Mouse (Mus musculus) embryonic facial prominence, embryonic 11.5 days (tissue): ENCODE results near the gene Aoah. TPM values are rescaled to one million over a fixed set of nuclear protein-coding genes. Genes with fewer than 3 reads are reported as not detected.

Experiments used
- ATAC-seq: fragments of 200-750 bp; cut with Nextera tagmentation; replicated peaks from 2 replicates; pipeline ENCODE4 v1.8.0; 2017; ENCODE audit warnings: low read depth; ENCODE audit not compliant: insufficient number of reproducible peaks, low FRiP score, low TSS enrichment
- DNase-seq: peaks from one replicate; pipeline ENCODE4 v3.0.0-alpha.2; 2015; ENCODE audit warnings: low spot score
- H3K27ac ChIP-seq: fragments of 300-500 bp; sonication (generic); replicated peaks from 2 replicates; pipeline ENCODE4 v1.5.1; 2014; ENCODE audit warnings: mild to moderate bottlenecking, low read depth, low read length, control low read depth
- H3K27me3 ChIP-seq: fragments of 300-500 bp; sonication (generic); 2 replicates; pipeline ENCODE4 v1.6.1; 2014; ENCODE audit warnings: mild to moderate bottlenecking, low read length, moderate library complexity, mixed read lengths; ENCODE audit not compliant: control insufficient read depth, insufficient read depth
- H3K36me3 ChIP-seq: fragments of 300-500 bp; sonication (generic); replicated peaks from 2 replicates; pipeline ENCODE4 v1.6.1; 2014; ENCODE audit warnings: low read depth, mild to moderate bottlenecking, low read length, moderate library complexity, mixed read lengths; ENCODE audit not compliant: control insufficient read depth, insufficient read depth
- H3K4me1 ChIP-seq: fragments of 300-500 bp; sonication (generic); 2 replicates; pipeline ENCODE4 v1.6.1; 2014; ENCODE audit warnings: low read length, mixed read lengths; ENCODE audit not compliant: control insufficient read depth, insufficient read depth
- H3K4me2 ChIP-seq: fragments of 300-500 bp; sonication (generic); 2 replicates; pipeline ENCODE4 v1.6.1; 2014; ENCODE audit warnings: low read depth, mild to moderate bottlenecking, control low read depth, low read length, moderate library complexity
- H3K4me3 ChIP-seq: fragments of 300-500 bp; sonication (generic); 2 replicates; pipeline ENCODE4 v1.5.1; 2014; ENCODE audit warnings: low read depth, low read length, control low read depth
- H3K9ac ChIP-seq: fragments of 300-500 bp; sonication (generic); replicated peaks from 2 replicates; pipeline ENCODE4 v1.6.1; 2014; ENCODE audit warnings: mild to moderate bottlenecking, control low read depth, low read length
- H3K9me3 ChIP-seq: fragments of 300-500 bp; sonication (generic); replicated peaks from 2 replicates; pipeline ENCODE4 v1.6.1; 2016; ENCODE audit warnings: mild to moderate bottlenecking, low read length, inconsistent platforms, mixed read lengths; ENCODE audit not compliant: control insufficient read depth
- WGBS: fragments of 180-500 bp; shearing (Covaris S2); extraction: QIAGEN DNeasy Blood & Tissue Kit; methylation state at CpG from one replicate; pipeline ENCODE4 v1.1.7; 2014; 5-methylcytosine and 5-hydroxymethylcytosine counted together
- polyA plus RNA-seq: library from polyadenylated mRNA; unstranded; fragments of >200 nt; fragmentation: Nextera tagmentation; extraction: Ambion mirVana; gene quantifications from 2 replicates; pipeline ENCODE4 v1.2.1, GENCODE M21; 2014

The Aoah gene
- polyA plus RNA-seq, 1 experiment from 2014 or later: 0.55 TPM

- 57% methylated on average over 2 of the region's 2 CpGs for WGBS
Measured at GRCm38 (mm10) chr13:20798536-20798935, 4.6 kb downstream of the Aoah start.

GRCm38 (mm10) chr13:20799772-20800171 is 5.9 kb downstream of the Aoah start:
- ATAC-seq (no peak), DNase-seq (no peak)
- no peak overlapping the region for H3K4me3 ChIP-seq
- H3K9me3 ChIP-seq: no peaks in the 10 kb centered on the region
- 82% methylated on average over 3 of the region's 3 CpGs for WGBS
- H3K4me1 ChIP-seq: no peaks in the 10 kb centered on the region
- H3K4me2 ChIP-seq: no peak overlapping the region
- no peaks in the 10 kb centered on the region for H3K27me3 ChIP-seq
- no peak overlapping the region for H3K9ac ChIP-seq
- no peak overlapping the region for H3K27ac ChIP-seq
- no peaks in the 10 kb centered on the region for H3K36me3 ChIP-seq

More at GRCm38 (mm10) chr13:20798536-20798935, 4.6 kb downstream of the Aoah start:
- H3K27ac ChIP-seq: no peak overlapping the region
- no peak overlapping the region for H3K4me3 ChIP-seq
- H3K36me3 ChIP-seq: no peaks in the 10 kb centered on the region
- no peaks in the 10 kb centered on the region for H3K27me3 ChIP-seq
- H3K9ac ChIP-seq: no peak overlapping the region
- DNase-seq (no peak), ATAC-seq (no peak)
- H3K4me2 ChIP-seq: no peak overlapping the region
- H3K9me3 ChIP-seq: no peaks in the 10 kb centered on the region
- no peaks in the 10 kb centered on the region for H3K4me1 ChIP-seq

- Histone ChIP-seq H3K36me3 (no peaks in the 10 kb centered on the region), H3K4me2 (no peak overlapping the region), H3K9me3 (no peaks in the 10 kb centered on the region), H3K4me3 (no peak overlapping the region), H3K27ac (no peak overlapping the region), H3K9ac (no peak overlapping the region), H3K4me1 (no peaks in the 10 kb centered on the region), H3K27me3 (no peaks in the 10 kb centered on the region)
- 52% methylated on average over 3 of the region's 3 CpGs for WGBS
- ATAC-seq: no peak
- DNase-seq: no peak
Measured at GRCm38 (mm10) chr13:20800569-20800968, 6.7 kb downstream of the Aoah start.

GRCm38 (mm10) chr13:20811782-20812406 is 18.0 kb downstream of the Aoah start:
- Histone ChIP-seq H3K9ac (no peak overlapping the region), H3K4me2 (no peak overlapping the region), H3K27ac (no peak overlapping the region), H3K36me3 (no peaks in the 10 kb centered on the region), H3K27me3 (no peaks in the 10 kb centered on the region), H3K9me3 (no peaks in the 10 kb centered on the region), H3K4me1 (no peaks in the 10 kb centered on the region), H3K4me3 (no peak overlapping the region)
- no peak for ATAC-seq
- no peak for DNase-seq
- 85% methylated on average over 3 of the region's 3 CpGs for WGBS

GRCm38 (mm10) chr13:20816385-20816784 is 22.5 kb downstream of the Aoah start:
- Histone ChIP-seq H3K36me3 (no peaks in the 10 kb centered on the region), H3K9ac (no peak overlapping the region), H3K4me3 (no peak overlapping the region), H3K27me3 (no peaks in the 10 kb centered on the region), H3K27ac (no peak overlapping the region), H3K4me1 (no peaks in the 10 kb centered on the region), H3K9me3 (no peaks in the 10 kb centered on the region), H3K4me2 (no peak overlapping the region)
- no peak for ATAC-seq
- no peak for DNase-seq
- 63% methylated on average over 1 of the region's 1 CpGs for WGBS

GRCm38 (mm10) chr13:20820712-20821328 is 26.9 kb downstream of the Aoah start:
- Histone ChIP-seq H3K4me2 (no peak overlapping the region), H3K4me3 (no peak overlapping the region), H3K27ac (no peak overlapping the region), H3K9me3 (no peaks in the 10 kb centered on the region), H3K4me1 (no peaks in the 10 kb centered on the region), H3K27me3 (no peaks in the 10 kb centered on the region), H3K9ac (no peak overlapping the region), H3K36me3 (no peaks in the 10 kb centered on the region)
- 65% methylated on average over 2 of the region's 2 CpGs for WGBS
- DNase-seq (no peak), ATAC-seq (no peak)

GRCm38 (mm10) chr13:20828728-20829127 is 34.8 kb downstream of the Aoah start:
- H3K36me3 ChIP-seq: no peaks in the 10 kb centered on the region
- no peak overlapping the region for H3K9ac ChIP-seq
- no peak overlapping the region for H3K4me3 ChIP-seq
- H3K9me3 ChIP-seq: no peaks in the 10 kb centered on the region
- DNase-seq (no peak), ATAC-seq (no peak)
- WGBS: 88% methylated on average over 2 of the region's 2 CpGs
- no peaks in the 10 kb centered on the region for H3K27me3 ChIP-seq
- no peak overlapping the region for H3K27ac ChIP-seq
- H3K4me1 ChIP-seq: no peaks in the 10 kb centered on the region
- no peak overlapping the region for H3K4me2 ChIP-seq

GRCm38 (mm10) chr13:20829181-20829900 is 35.4 kb downstream of the Aoah start:
- Histone ChIP-seq H3K9me3 (no peaks in the 10 kb centered on the region), H3K9ac (no peak overlapping the region), H3K27me3 (no peaks in the 10 kb centered on the region), H3K36me3 (no peaks in the 10 kb centered on the region), H3K27ac (no peak overlapping the region), H3K4me2 (no peak overlapping the region), H3K4me3 (no peak overlapping the region), H3K4me1 (no peaks in the 10 kb centered on the region)
- DNase-seq: no peak
- ATAC-seq: no peak
- 90% methylated on average over 9 of the region's 9 CpGs for WGBS
